ENCODE assay signal across 24 mouse cellular contexts in genomic region chr1:185851262-185851893, GRCm38 (mm10).
DNase-seq lines count a peak whose midpoint lies in the region; ATAC-seq and TF ChIP-seq lines count a peak whose summit lies in the region.
"Had no signal": no experiment of that assay in that cellular context is flagged by ENCODE, and none has a peak within 500 bp of the region (broad histone marks: within the 10 kb centered on the region; RNA-seq: fewer than 3 reads in every experiment).

No protein-coding gene starts in this region.

- ATAC-seq in limb, embryonic 11.5 days (ENCODE audit: insufficient number of reproducible peaks, low FRiP score, low TSS enrichment, low read depth): peak; percentile 62; the same call in 1 of the 2 replicates
- ATAC-seq in limb, embryonic 14.5 days (ENCODE audit: low FRiP score, low read depth): peak; percentile 79
- ATAC-seq: CD4-positive, CD25-positive, alpha-beta regulatory T cell, adult 4 months; forebrain, embryonic 16.5 days; hindbrain, postnatal 0 days had no signal

- no peak overlapping the region for H3K4me3 ChIP-seq in limb, embryonic 11.5 days (ENCODE audit: low read depth, low read length)
- no peak overlapping the region for H3K4me3 ChIP-seq in limb, embryonic 10.5 days
- no peak overlapping the region for H3K4me3 ChIP-seq in limb, embryonic 14.5 days (replicated peaks; ENCODE audit: low read length)
- H3K4me3 ChIP-seq: embryonic facial prominence, embryonic 10.5 days; forebrain, embryonic 10.5 days; heart, adult 2 months; heart, embryonic 15.5 days; hindbrain, embryonic 13.5 days had no signal

- H3K4me1 ChIP-seq in limb, embryonic 11.5 days (ENCODE audit: control insufficient read depth, insufficient read depth, low read length): peaks cover 5% of the 10 kb centered on the region; the same call in 1 of the 2 replicates
- peaks cover 22% of the 10 kb centered on the region for H3K4me1 ChIP-seq in limb, embryonic 10.5 days
- H3K4me1 ChIP-seq in limb, embryonic 14.5 days (ENCODE audit: control insufficient read depth, insufficient read depth, low read length): peaks cover 17% of the 10 kb centered on the region
- H3K4me1 ChIP-seq: embryonic facial prominence, embryonic 10.5 days; heart, embryonic 15.5 days; hindbrain, embryonic 13.5 days had no signal

- H3K9ac ChIP-seq in limb, embryonic 11.5 days (ENCODE audit: low read length): no peak overlapping the region
- H3K9ac ChIP-seq in limb, embryonic 14.5 days (ENCODE audit: low read depth, low read length, severe bottlenecking): no peak overlapping the region
- H3K9ac ChIP-seq: heart, embryonic 15.5 days; hindbrain, embryonic 13.5 days had no signal

- H3K9me3 ChIP-seq in limb, embryonic 11.5 days (ENCODE audit: control insufficient read depth, low read length): no peaks in the 10 kb centered on the region
- no peaks in the 10 kb centered on the region for H3K9me3 ChIP-seq in limb, embryonic 10.5 days (replicated peaks)
- no peaks in the 10 kb centered on the region for H3K9me3 ChIP-seq in limb, embryonic 14.5 days (ENCODE audit: control insufficient read depth, low read length)
- H3K9me3 ChIP-seq: embryonic facial prominence, embryonic 10.5 days; forebrain, embryonic 10.5 days; heart, embryonic 15.5 days; hindbrain, embryonic 13.5 days had no signal

- peak; percentile 11 for DNase-seq in cerebellum, adult 9-10 months
- no peak for DNase-seq in cerebellum, postnatal 25 days
- no peak for DNase-seq in limb, embryonic 11.5 days (ENCODE audit: low spot score)
- no peak for DNase-seq in limb, embryonic 10.5 days (ENCODE audit: low spot score)
- DNase-seq in brain, embryonic 14.5 days (ENCODE audit: low read depth): peak; percentile 64
- DNase-seq in limb, embryonic 14.5 days (ENCODE audit: low spot score): peak; percentile 58
- DNase-seq in Muller cell, postnatal 12 days (ENCODE audit: inconsistent ontology term): no peak
- DNase-seq in thymus, adult 18-20 months: no peak
- DNase-seq: adrenal gland, postnatal 10 days; B cell, adult 2 months; cerebellum, adult 11-12 months; cerebellum, adult 9-11 months; gastrocnemius, postnatal 14 days; heart, adult 2 months; heart, postnatal 14 days had no signal

- no peak overlapping the region for H3K4me2 ChIP-seq in limb, embryonic 11.5 days (ENCODE audit: low read depth, severe bottlenecking)
- no peak overlapping the region for H3K4me2 ChIP-seq in limb, embryonic 14.5 days (replicated peaks; ENCODE audit: low read depth, low read length, severe bottlenecking)
- H3K4me2 ChIP-seq: heart, embryonic 11.5 days; heart, embryonic 15.5 days; hindbrain, embryonic 13.5 days had no signal

- no peaks in the 10 kb centered on the region for H3K27me3 ChIP-seq in limb, embryonic 11.5 days (ENCODE audit: control insufficient read depth, insufficient read depth, low read length)
- H3K27me3 ChIP-seq in limb, embryonic 10.5 days (ENCODE audit: low read depth, poor library complexity, severe bottlenecking): no peaks in the 10 kb centered on the region
- H3K27me3 ChIP-seq in limb, embryonic 14.5 days (ENCODE audit: control insufficient read depth, insufficient read depth, low read length): no peaks in the 10 kb centered on the region
- H3K27me3 ChIP-seq: heart, embryonic 15.5 days; hindbrain, embryonic 13.5 days had no signal

- TF ChIP-seq POLR2A in brain, embryonic 14.5 days (IDR thresholded peaks at IDR 0.05; ENCODE audit: borderline replicate concordance, extremely low read depth, insufficient read depth, insufficient read length, poor library complexity, severe bottlenecking): no peak
- TF ChIP-seq POLR2A in limb, embryonic 14.5 days (IDR thresholded peaks at IDR 0.05; ENCODE audit: borderline replicate concordance, extremely low read depth, insufficient read depth, insufficient read length): no peak

- H3K36me3 ChIP-seq in limb, embryonic 11.5 days (ENCODE audit: control insufficient read depth, insufficient read depth, low read length): no peaks in the 10 kb centered on the region
- H3K36me3 ChIP-seq in limb, embryonic 10.5 days: no peaks in the 10 kb centered on the region
- H3K36me3 ChIP-seq in limb, embryonic 14.5 days (ENCODE audit: control insufficient read depth, insufficient read depth, low read length): no peaks in the 10 kb centered on the region
- H3K36me3 ChIP-seq: embryonic facial prominence, embryonic 10.5 days; forebrain, embryonic 10.5 days; G1E; heart, embryonic 15.5 days; hindbrain, embryonic 13.5 days had no signal

- TF ChIP-seq CTCF in brain, embryonic 14.5 days (IDR thresholded peaks at IDR 0.05; ENCODE audit: borderline replicate concordance, extremely low read depth, insufficient read depth, insufficient read length): no peak

- peak overlapping the region; percentile 36; the same call in 1 of the 2 replicates for H3K27ac ChIP-seq in limb, embryonic 11.5 days (replicated peaks; ENCODE audit: low read depth, low read length)
- H3K27ac ChIP-seq in limb, embryonic 10.5 days: no peak overlapping the region; the same call in 1 of the 2 replicates
- no peak overlapping the region for H3K27ac ChIP-seq in limb, embryonic 14.5 days (replicated peaks; ENCODE audit: low read depth, low read length)
- H3K27ac ChIP-seq: embryonic facial prominence, embryonic 10.5 days; forebrain, embryonic 10.5 days; heart, adult 2 months; heart, embryonic 15.5 days; hindbrain, embryonic 13.5 days; hindbrain, postnatal 0 days had no signal

- WGBS in limb, embryonic 11.5 days: 28% methylated on average over 5 of the region's 5 CpGs
- 50% methylated on average over 5 of the region's 5 CpGs for WGBS in limb, embryonic 10.5 days
- WGBS in limb, embryonic 14.5 days: 26% methylated on average over 5 of the region's 5 CpGs

Comparison
In these comparisons a context has a peak if more than half of its experiments do, and no peak if none do; other contexts are left out.
1. DNase-seq: peak in cerebellum, adult 9-10 months (single experiment), brain, embryonic 14.5 days (single experiment) and limb, embryonic 14.5 days (single experiment); none in cerebellum, postnatal 25 days (0 of 2), limb, embryonic 11.5 days (single experiment), limb, embryonic 10.5 days (single experiment), Muller cell, postnatal 12 days (single experiment) and thymus, adult 18-20 months (0 of 2).